Mouse (Mus musculus): ENCODE data around the gene Tmem47.

DNA sequence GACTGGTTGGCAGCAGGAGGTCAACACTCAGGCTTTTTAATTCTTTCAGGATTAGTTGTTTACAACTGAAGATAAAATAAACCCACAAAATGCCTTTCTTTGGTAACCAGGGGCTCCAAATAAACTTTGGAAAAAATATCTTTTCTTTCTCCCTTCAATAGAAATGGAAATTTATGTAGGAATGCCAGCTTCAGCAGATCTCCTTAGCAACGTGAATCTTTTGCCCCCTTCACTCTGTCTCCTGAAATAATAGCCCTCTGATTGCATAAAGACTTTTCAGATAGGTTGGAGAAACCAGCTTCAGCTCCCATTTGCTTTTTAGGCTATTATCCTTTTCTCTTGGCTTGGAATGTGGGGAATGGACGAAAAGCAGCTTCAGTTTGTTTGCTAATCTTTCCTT, 2.2 kb downstream of the Tmem47 start:
- no peak for TF ChIP-seq CTCF (IDR thresholded peaks at IDR 0.05; ENCODE audit: low read depth)
- TF ChIP-seq EP300 (IDR thresholded peaks at IDR 0.05; ENCODE audit: low read depth) = no peak
